Mouse (Mus musculus) intestine, embryonic 16.5 days (tissue): ENCODE results near the gene Sgip1. TPM values are rescaled to one million over a fixed set of nuclear protein-coding genes. Genes with fewer than 3 reads are reported as not detected.

ENCODE experiments used
- ATAC-seq: fragments of 200-750 bp; cut with Nextera tagmentation; 2 replicates; pipeline ENCODE4 v1.8.0; 2017; ENCODE audit warnings: moderate TSS enrichment, moderate library complexity
- H3K27ac ChIP-seq: fragments of 300-500 bp; sonication (generic); 2 replicates; pipeline ENCODE4 v1.5.1; 2014; ENCODE audit warnings: mild to moderate bottlenecking, low read length
- H3K27me3 ChIP-seq: fragments of 300-500 bp; sonication (generic); replicated peaks from 2 replicates; pipeline ENCODE4 v1.6.1; 2014; ENCODE audit warnings: low read length, control low read depth, mixed read lengths; ENCODE audit not compliant: control insufficient read depth, insufficient read depth
- H3K36me3 ChIP-seq: fragments of 300-500 bp; sonication (generic); 2 replicates; pipeline ENCODE4 v1.6.1; 2014; ENCODE audit warnings: low read length, control low read depth; ENCODE audit not compliant: control insufficient read depth, insufficient read depth
- H3K4me1 ChIP-seq: fragments of 300-500 bp; sonication (generic); 2 replicates; pipeline ENCODE4 v1.6.1; 2014; ENCODE audit warnings: low read length, control low read depth, mixed read lengths; ENCODE audit not compliant: control insufficient read depth, insufficient read depth
- H3K4me2 ChIP-seq: fragments of 300-500 bp; sonication (generic); 2 replicates; pipeline ENCODE4 v1.6.1; 2014; ENCODE audit warnings: low read depth, low read length, control low read depth
- H3K4me3 ChIP-seq: fragments of 300-500 bp; sonication (generic); 2 replicates; pipeline ENCODE4 v1.5.1; 2014; ENCODE audit warnings: mild to moderate bottlenecking, low read length
- H3K9ac ChIP-seq: fragments of 300-500 bp; sonication (generic); 2 replicates; pipeline ENCODE4 v1.6.1; 2014; ENCODE audit warnings: low read depth, low read length
- H3K9me3 ChIP-seq: fragments of 300-500 bp; sonication (generic); 2 replicates; pipeline ENCODE4 v1.6.1; 2016; ENCODE audit warnings: low read length, control low read depth; ENCODE audit not compliant: control insufficient read depth
- WGBS: fragments of 180-500 bp; shearing (Covaris S2); extraction: QIAGEN DNeasy Blood & Tissue Kit; methylation state at CpG from one replicate; pipeline ENCODE4 v1.1.7; 2014; 5-methylcytosine and 5-hydroxymethylcytosine counted together
- polyA plus RNA-seq: library from polyadenylated mRNA; unstranded; fragments of >200 nt; fragmentation: Nextera tagmentation; extraction: Ambion mirVana; gene quantifications from 2 replicates; pipeline ENCODE4 v1.2.1, GENCODE M21; 2015

The Sgip1 gene
- polyA plus RNA-seq, 1 experiment from 2014 or later = 8.8 TPM

- H3K9me3 ChIP-seq = no peaks in the 10 kb centered on the region
- no peaks in the 10 kb centered on the region for H3K36me3 ChIP-seq
- no peaks in the 10 kb centered on the region for H3K4me1 ChIP-seq
- ATAC-seq = no peak
- H3K4me2 ChIP-seq = no peak overlapping the region
- WGBS = 92% methylated on average over 4 of the region's 4 CpGs
- no peak overlapping the region for H3K9ac ChIP-seq
- no peak overlapping the region for H3K27ac ChIP-seq
- H3K4me3 ChIP-seq = no peak overlapping the region
- H3K27me3 ChIP-seq = no peaks in the 10 kb centered on the region
Measured at GRCm38 (mm10) chr4:102801936-102802335, 60.8 kb downstream of the Sgip1 start.

GRCm38 (mm10) chr4:102804611-102805010, 63.5 kb downstream of the Sgip1 start:
- H3K9ac ChIP-seq = no peak overlapping the region
- H3K27ac ChIP-seq = no peak overlapping the region
- no peak overlapping the region for H3K4me3 ChIP-seq
- H3K9me3 ChIP-seq = no peaks in the 10 kb centered on the region
- no peaks in the 10 kb centered on the region for H3K36me3 ChIP-seq
- H3K4me2 ChIP-seq = no peak overlapping the region
- no peak for ATAC-seq
- H3K4me1 ChIP-seq = no peaks in the 10 kb centered on the region
- no peaks in the 10 kb centered on the region for H3K27me3 ChIP-seq
- 53% methylated on average over 5 of the region's 5 CpGs for WGBS

GRCm38 (mm10) chr4:102806987-102807386, 65.9 kb downstream of the Sgip1 start:
- Histone ChIP-seq H3K9ac (no peak overlapping the region), H3K4me2 (no peak overlapping the region), H3K27me3 (no peaks in the 10 kb centered on the region), H3K4me3 (no peak overlapping the region), H3K4me1 (peaks cover 4% of the 10 kb centered on the region; the same call in 1 of the 2 replicates), H3K36me3 (no peaks in the 10 kb centered on the region), H3K9me3 (no peaks in the 10 kb centered on the region), H3K27ac (no peak overlapping the region)
- WGBS = 80% methylated on average over 3 of the region's 3 CpGs
- no peak for ATAC-seq

GRCm38 (mm10) chr4:102808258-102808657, 67.2 kb downstream of the Sgip1 start:
- no peaks in the 10 kb centered on the region for H3K36me3 ChIP-seq
- no peak for ATAC-seq
- H3K4me3 ChIP-seq = no peak overlapping the region

GRCm38 (mm10) chr4:102809296-102809695, 68.2 kb downstream of the Sgip1 start:
- no peaks in the 10 kb centered on the region for H3K27me3 ChIP-seq
- no peaks in the 10 kb centered on the region for H3K36me3 ChIP-seq
- no peak overlapping the region for H3K4me3 ChIP-seq
- WGBS = 72% methylated on average over 4 of the region's 4 CpGs
- peaks cover 4% of the 10 kb centered on the region; the same call in 1 of the 2 replicates for H3K4me1 ChIP-seq
- no peak overlapping the region for H3K4me2 ChIP-seq
- ATAC-seq = no peak
- no peaks in the 10 kb centered on the region for H3K9me3 ChIP-seq
- H3K27ac ChIP-seq = no peak overlapping the region
- H3K9ac ChIP-seq = no peak overlapping the region

More at GRCm38 (mm10) chr4:102808258-102808657, 67.2 kb downstream of the Sgip1 start:
- H3K9ac ChIP-seq = no peak overlapping the region
- no peak overlapping the region for H3K27ac ChIP-seq
- no peaks in the 10 kb centered on the region for H3K27me3 ChIP-seq
- peaks cover 4% of the 10 kb centered on the region; the same call in 1 of the 2 replicates for H3K4me1 ChIP-seq
- no peaks in the 10 kb centered on the region for H3K9me3 ChIP-seq
- H3K4me2 ChIP-seq = no peak overlapping the region

GRCm38 (mm10) chr4:102810277-102810676, 69.2 kb downstream of the Sgip1 start:
- Histone ChIP-seq H3K9ac (no peak overlapping the region), H3K9me3 (no peaks in the 10 kb centered on the region), H3K27me3 (no peaks in the 10 kb centered on the region), H3K4me2 (no peak overlapping the region), H3K27ac (no peak overlapping the region), H3K4me3 (no peak overlapping the region), H3K36me3 (no peaks in the 10 kb centered on the region), H3K4me1 (peaks cover 4% of the 10 kb centered on the region; the same call in 1 of the 2 replicates)
- 95% methylated on average over 1 of the region's 1 CpGs for WGBS
- no peak for ATAC-seq

- 39% methylated on average over 9 of the region's 9 CpGs for WGBS
Measured at GRCm38 (mm10) chr4:102811007-102811805, 70.1 kb downstream of the Sgip1 start.

GRCm38 (mm10) chr4:102813346-102813745, 72.2 kb downstream of the Sgip1 start:
- H3K4me3 ChIP-seq = no peak overlapping the region
- H3K27me3 ChIP-seq = no peaks in the 10 kb centered on the region
- H3K4me1 ChIP-seq = peaks cover 4% of the 10 kb centered on the region; the same call in 1 of the 2 replicates
- H3K9ac ChIP-seq = no peak overlapping the region
- H3K36me3 ChIP-seq = no peaks in the 10 kb centered on the region
- ATAC-seq = no peak
- H3K4me2 ChIP-seq = no peak overlapping the region
- 66% methylated on average over 8 of the region's 8 CpGs for WGBS
- H3K27ac ChIP-seq = no peak overlapping the region
- no peaks in the 10 kb centered on the region for H3K9me3 ChIP-seq

More at GRCm38 (mm10) chr4:102811007-102811805, 70.1 kb downstream of the Sgip1 start:
- H3K4me3 ChIP-seq = no peak overlapping the region
- H3K27ac ChIP-seq = no peak overlapping the region
- H3K4me1 ChIP-seq = peaks cover 4% of the 10 kb centered on the region; the same call in 1 of the 2 replicates
- no peaks in the 10 kb centered on the region for H3K9me3 ChIP-seq
- no peak overlapping the region for H3K4me2 ChIP-seq
- no peak overlapping the region for H3K9ac ChIP-seq
- no peaks in the 10 kb centered on the region for H3K27me3 ChIP-seq
- ATAC-seq = peak; percentile 82; the same call in 1 of the 2 replicates
- H3K36me3 ChIP-seq = no peaks in the 10 kb centered on the region

GRCm38 (mm10) chr4:102821786-102822185, 80.7 kb downstream of the Sgip1 start:
- Histone ChIP-seq H3K27me3 (no peaks in the 10 kb centered on the region), H3K27ac (no peak overlapping the region), H3K9ac (no peak overlapping the region), H3K36me3 (no peaks in the 10 kb centered on the region), H3K9me3 (no peaks in the 10 kb centered on the region), H3K4me1 (no peaks in the 10 kb centered on the region), H3K4me3 (no peak overlapping the region), H3K4me2 (no peak overlapping the region)
- ATAC-seq = no peak
- 35% methylated on average over 4 of the region's 4 CpGs for WGBS
